Mouse (Mus musculus) kidney, postnatal 0 days (tissue): ENCODE results near the gene C2cd3. TPM values are rescaled to one million over a fixed set of nuclear protein-coding genes. Genes with fewer than 3 reads are reported as not detected.

Source experiments
- ATAC-seq: fragments of 200-750 bp; cut with Nextera tagmentation; replicated peaks from 2 replicates; pipeline ENCODE4 v1.8.0; 2017; ENCODE audit warnings: low read depth, moderate number of reproducible peaks, moderate TSS enrichment, moderate library complexity; ENCODE audit not compliant: low FRiP score
- DNase-seq: peaks from one replicate; pipeline ENCODE4 v3.0.0-alpha.2; 2016; ENCODE audit warnings: low spot score
- H3K27ac ChIP-seq: fragments of 300-500 bp; sonication (generic); 2 replicates; pipeline ENCODE4 v1.5.1; 2014; ENCODE audit warnings: mild to moderate bottlenecking
- H3K27me3 ChIP-seq: fragments of 300-500 bp; sonication (generic); 2 replicates; pipeline ENCODE4 v1.6.1; 2014; ENCODE audit warnings: low read length, mixed read lengths; ENCODE audit not compliant: insufficient read depth
- H3K36me3 ChIP-seq: fragments of 300-500 bp; sonication (generic); 2 replicates; pipeline ENCODE4 v1.6.1; 2014; ENCODE audit warnings: low read length, mixed read lengths; ENCODE audit not compliant: insufficient read depth
- H3K4me1 ChIP-seq: fragments of 300-500 bp; sonication (generic); replicated peaks from 2 replicates; pipeline ENCODE4 v1.6.1; 2014; ENCODE audit warnings: antibody characterized with exemption, low read length, mixed read lengths; ENCODE audit not compliant: insufficient read depth
- H3K4me2 ChIP-seq: fragments of 300-500 bp; sonication (generic); 2 replicates; pipeline ENCODE4 v1.6.1; 2014; ENCODE audit warnings: mild to moderate bottlenecking, low read length, moderate library complexity, mixed read lengths
- H3K4me3 ChIP-seq: fragments of 300-500 bp; sonication (generic); replicated peaks from 2 replicates; pipeline ENCODE4 v1.5.1; 2014; ENCODE audit warnings: low read depth, low read length
- H3K9ac ChIP-seq: fragments of 300-500 bp; sonication (generic); 2 replicates; pipeline ENCODE4 v1.6.1; 2014; ENCODE audit warnings: low read depth, low read length
- H3K9me3 ChIP-seq: fragments of 300-500 bp; sonication (generic); replicated peaks from 2 replicates; pipeline ENCODE4 v1.6.1; 2016; ENCODE audit warnings: low read length, inconsistent platforms, mixed read lengths
- CTCF ChIP-seq: IDR thresholded peaks from 2 replicates; pipeline ENCODE4 v1.5.1; 2016; ENCODE audit warnings: antibody characterized with exemption, low read depth, mild to moderate bottlenecking, moderate library complexity
- WGBS: fragments of 180-500 bp; shearing (Covaris S2); extraction: QIAGEN DNeasy Blood & Tissue Kit; methylation state at CpG from one replicate; pipeline ENCODE4 v1.1.7; 2014; 5-methylcytosine and 5-hydroxymethylcytosine counted together
- polyA plus RNA-seq: library from polyadenylated mRNA; unstranded; fragments of >200 nt; fragmentation: Nextera tagmentation; extraction: Ambion mirVana; gene quantifications from 2 replicates; pipeline ENCODE4 v1.2.1, GENCODE M21; 2015

Gene C2cd3
- polyA plus RNA-seq, 1 experiment from 2014 or later, result 13.1 TPM

GRCm38 (mm10) chr7:100495581-100496251 lies 123.7 kb downstream of the C2cd3 start:
- peaks cover 34% of the 10 kb centered on the region; the same call in 1 of the 2 replicates for H3K36me3 ChIP-seq

DNA sequence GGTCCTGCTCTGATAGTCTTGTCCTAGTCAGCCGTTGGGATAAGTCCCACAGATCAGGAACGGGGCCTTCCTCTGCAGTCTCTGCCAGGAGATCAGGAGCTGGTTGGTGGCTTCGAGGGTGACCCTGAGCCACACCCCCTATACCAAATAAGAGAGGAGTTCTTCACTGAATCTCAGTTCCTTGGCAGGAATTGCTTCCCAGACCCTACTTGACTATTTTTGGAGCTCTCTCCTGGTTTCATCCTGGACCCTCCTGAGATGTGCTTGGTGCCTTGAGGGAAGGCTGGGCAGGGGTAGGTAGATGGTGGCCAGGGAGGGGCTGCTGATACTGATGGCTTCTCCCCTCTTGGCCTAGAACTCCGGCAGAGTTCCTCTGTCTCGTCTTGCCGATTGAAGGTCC lies 124.3 kb downstream of the C2cd3 start:
- WGBS, result 62% methylated on average over 6 of the region's 6 CpGs
- 0 out of 2 replicates have a peak overlapping the region, but pooled peaks have one; percentile 27 for H3K9ac ChIP-seq

More at GRCm38 (mm10) chr7:100495581-100496251, 123.7 kb downstream of the C2cd3 start:
- H3K9me3 ChIP-seq, result no peaks in the 10 kb centered on the region
- peak overlapping the region; percentile 96 for H3K4me2 ChIP-seq
- peak overlapping the region; percentile 83 for H3K27ac ChIP-seq
- peak overlapping the region; percentile 27; the same call in 1 of the 2 replicates for H3K9ac ChIP-seq
- DNase-seq (peak; percentile 89), ATAC-seq (peak; percentile 81)
- WGBS, result 19% methylated on average over 11 of the region's 11 CpGs
- TF ChIP-seq CTCF, result no peak
- peaks cover 25% of the 10 kb centered on the region for H3K4me1 ChIP-seq
- H3K4me3 ChIP-seq, result 0 out of 2 replicates have a peak overlapping the region, but pooled peaks have one; percentile 55
- H3K27me3 ChIP-seq, result no peaks in the 10 kb centered on the region

DNA sequence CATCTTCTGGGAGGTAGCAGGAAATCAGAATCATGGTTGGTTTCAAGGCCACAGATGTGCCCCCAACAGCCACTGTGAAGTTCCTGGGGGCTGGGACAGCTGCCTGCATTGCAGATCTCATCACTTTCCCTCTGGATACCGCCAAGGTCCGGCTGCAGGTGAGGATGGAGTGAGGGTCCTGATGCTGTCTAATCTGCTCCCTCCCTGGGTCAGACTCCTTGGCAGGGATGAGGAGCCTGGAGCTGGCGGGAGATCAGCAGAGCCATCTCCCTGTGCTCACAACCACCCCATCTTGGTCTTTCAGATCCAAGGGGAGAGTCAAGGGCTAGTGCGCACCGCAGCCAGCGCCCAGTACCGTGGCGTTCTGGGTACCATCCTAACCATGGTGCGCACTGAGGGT lies 124.8 kb downstream of the C2cd3 start:
- Histone ChIP-seq H3K27ac (no peak overlapping the region), H3K36me3 (peaks cover 34% of the 10 kb centered on the region; the same call in 1 of the 2 replicates), H3K9me3 (no peaks in the 10 kb centered on the region), H3K4me3 (no peak overlapping the region), H3K27me3 (no peaks in the 10 kb centered on the region), H3K4me2 (no peak overlapping the region), H3K4me1 (peaks cover 25% of the 10 kb centered on the region), H3K9ac (no peak overlapping the region)
- no peak for TF ChIP-seq CTCF
- WGBS, result 97% methylated on average over 9 of the region's 9 CpGs
- ATAC-seq (no peak), DNase-seq (no peak)

More for the DNA sequence above, 124.3 kb downstream of the C2cd3 start:
- peaks cover 34% of the 10 kb centered on the region; the same call in 1 of the 2 replicates for H3K36me3 ChIP-seq
- H3K4me1 ChIP-seq, result peaks cover 25% of the 10 kb centered on the region
- ATAC-seq, result no peak
- H3K27me3 ChIP-seq, result no peaks in the 10 kb centered on the region
- H3K9me3 ChIP-seq, result no peaks in the 10 kb centered on the region
- H3K4me3 ChIP-seq, result no peak overlapping the region
- peak overlapping the region; percentile 96 for H3K4me2 ChIP-seq
- DNase-seq, result no peak
- no peak for TF ChIP-seq CTCF
- peak overlapping the region; percentile 83 for H3K27ac ChIP-seq

DNA sequence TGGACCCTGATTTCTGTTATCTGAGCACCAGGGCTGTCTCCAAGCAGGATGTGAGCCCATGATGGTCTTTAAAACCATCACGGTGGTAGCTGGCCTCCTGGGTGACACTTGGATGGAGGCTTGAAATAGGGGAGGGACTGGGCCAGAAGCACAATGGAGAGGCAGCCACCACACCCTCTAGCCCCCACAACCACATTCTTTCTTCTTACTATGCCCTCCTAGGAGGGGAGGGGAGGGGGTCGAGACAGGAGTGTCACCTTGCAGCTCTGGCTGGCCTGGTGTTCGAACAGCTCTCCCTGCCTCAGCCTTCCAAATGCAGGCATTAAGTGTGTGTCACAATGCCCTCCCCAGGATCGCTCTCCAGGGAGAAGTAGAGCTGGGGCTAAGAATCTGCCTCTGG lies 125.4 kb downstream of the C2cd3 start:
- H3K4me2 ChIP-seq, result no peak overlapping the region
- H3K4me3 ChIP-seq, result no peak overlapping the region
- TF ChIP-seq CTCF, result no peak
- H3K27me3 ChIP-seq, result no peaks in the 10 kb centered on the region
- H3K9me3 ChIP-seq, result no peaks in the 10 kb centered on the region
- ATAC-seq (no peak), DNase-seq (no peak)
- H3K27ac ChIP-seq, result no peak overlapping the region
- peaks cover 25% of the 10 kb centered on the region for H3K4me1 ChIP-seq
- WGBS, result 82% methylated on average over 4 of the region's 4 CpGs
- peaks cover 34% of the 10 kb centered on the region; the same call in 1 of the 2 replicates for H3K36me3 ChIP-seq
- no peak overlapping the region for H3K9ac ChIP-seq

DNA sequence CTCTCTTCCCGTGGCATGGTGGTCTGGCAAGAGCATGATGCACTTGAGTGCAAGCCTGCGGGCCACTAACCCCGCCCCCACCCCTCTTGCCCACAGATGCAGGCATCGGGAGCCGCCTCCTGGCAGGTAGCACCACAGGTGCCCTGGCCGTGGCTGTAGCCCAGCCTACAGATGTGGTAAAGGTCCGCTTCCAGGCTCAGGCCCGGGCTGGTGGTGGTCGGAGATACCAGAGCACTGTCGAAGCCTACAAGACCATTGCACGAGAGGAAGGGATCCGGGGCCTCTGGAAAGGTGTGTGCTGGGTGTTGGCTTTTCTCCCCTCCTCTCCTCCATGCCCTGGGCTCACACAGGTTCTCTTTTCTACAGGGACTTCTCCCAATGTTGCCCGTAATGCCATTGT lies 125.9 kb downstream of the C2cd3 start:
- H3K27me3 ChIP-seq, result no peaks in the 10 kb centered on the region

GRCm38 (mm10) chr7:100499465-100499864 lies 127.4 kb downstream of the C2cd3 start:
- Histone ChIP-seq H3K9ac (no peak overlapping the region), H3K4me3 (no peak overlapping the region), H3K27me3 (no peaks in the 10 kb centered on the region), H3K36me3 (peaks cover 34% of the 10 kb centered on the region; the same call in 1 of the 2 replicates), H3K27ac (no peak overlapping the region), H3K9me3 (no peaks in the 10 kb centered on the region), H3K4me1 (peaks cover 19% of the 10 kb centered on the region), H3K4me2 (no peak overlapping the region)
- no peak for ATAC-seq
- TF ChIP-seq CTCF, result no peak
- DNase-seq, result no peak

More for the DNA sequence above, 125.9 kb downstream of the C2cd3 start:
- H3K27ac ChIP-seq, result no peak overlapping the region
- 90% methylated on average over 13 of the region's 13 CpGs for WGBS
- H3K36me3 ChIP-seq, result peaks cover 34% of the 10 kb centered on the region; the same call in 1 of the 2 replicates
- no peak for TF ChIP-seq CTCF
- ATAC-seq (no peak), DNase-seq (no peak)
- no peak overlapping the region for H3K4me2 ChIP-seq
- H3K9me3 ChIP-seq, result no peaks in the 10 kb centered on the region
- peaks cover 25% of the 10 kb centered on the region for H3K4me1 ChIP-seq
- H3K4me3 ChIP-seq, result no peak overlapping the region
- no peak overlapping the region for H3K9ac ChIP-seq
